26 mouse cellular contexts compared by ENCODE assay signal in genomic region chr10:118369518-118369917, GRCm38 (mm10). TPM values are rescaled to one million over a fixed set of nuclear protein-coding genes. Genes with fewer than 3 reads are reported as not detected.
"Had no signal": no experiment of that assay in that cellular context is flagged by ENCODE, and none has a peak within 500 bp of the region (broad histone marks: within the 10 kb centered on the region; RNA-seq: fewer than 3 reads in every experiment).

No protein-coding gene starts in this region.

- H3K36me3 ChIP-seq: lung, embryonic 15.5 days; neural tube, embryonic 13.5 days; neural tube, embryonic 15.5 days had no signal

- H3K9ac ChIP-seq: liver, embryonic 14.5 days; lung, embryonic 15.5 days had no signal

- H3K4me3 ChIP-seq: myocyte; neural tube, embryonic 15.5 days had no signal

- H3K9me3 ChIP-seq: lung, embryonic 15.5 days; neural tube, embryonic 15.5 days had no signal

- ATAC-seq: lung, postnatal 0 days had no signal

- H3K27ac ChIP-seq: liver, embryonic 14.5 days; lung, embryonic 15.5 days; neural tube, embryonic 13.5 days; neural tube, embryonic 15.5 days had no signal

- DNase-seq: lung, adult 18-20 months; lung, postnatal 4 days; retina, postnatal 1 day; right cerebral cortex, adult 18-20 months; right cerebral cortex, postnatal 25 days; right cerebral cortex, postnatal 4 days; spleen, adult 18-20 months; thymus, adult 18-20 months; thymus, postnatal 14 days; thymus, postnatal 36 days had no signal

- H3K4me1 ChIP-seq: lung, embryonic 15.5 days; neural tube, embryonic 13.5 days had no signal

- H3K27me3 ChIP-seq: lung, embryonic 15.5 days; neural tube, embryonic 13.5 days; neural tube, embryonic 15.5 days had no signal

RNA-seq across cellular contexts. Expression of gene Gm9049, which starts 15.6 kb away (rescaled TPM):
- polyA plus RNA-seq: liver, embryonic 16.5 days; lung, embryonic 15.5 days; lung, postnatal 0 days; midbrain, embryonic 16.5 days; neural tube, embryonic 11.5 days; neural tube, embryonic 13.5 days; neural tube, embryonic 15.5 days; small intestine, adult 2 months; stomach, embryonic 14.5 days; stomach, embryonic 16.5 days had no signal

RNA-seq across cellular contexts. Expression of gene Gm9048, which starts 21.0 kb away (rescaled TPM):
- total RNA-seq: megakaryocyte-erythroid progenitor cell, adult 5-6 weeks had no signal
- polyA plus RNA-seq: liver, embryonic 14.5 days; liver, embryonic 16.5 days; lung, embryonic 15.5 days; lung, postnatal 0 days; midbrain, embryonic 11.5 days; midbrain, embryonic 16.5 days; myocyte; neural tube, embryonic 11.5 days; neural tube, embryonic 13.5 days; neural tube, embryonic 15.5 days; small intestine, adult 2 months; stomach, embryonic 14.5 days; stomach, embryonic 16.5 days; thymus, postnatal 0 days had no signal

RNA-seq across cellular contexts. Expression of gene Gm9046, which starts 26.5 kb away (rescaled TPM):
- total RNA-seq: megakaryocyte, adult 5-6 weeks; megakaryocyte-erythroid progenitor cell, adult 5-6 weeks had no signal
- polyA plus RNA-seq: liver, embryonic 14.5 days; liver, embryonic 16.5 days; lung, embryonic 15.5 days; lung, postnatal 0 days; midbrain, embryonic 11.5 days; myocyte; neural tube, embryonic 11.5 days; neural tube, embryonic 13.5 days; neural tube, embryonic 15.5 days; small intestine, adult 2 months; stomach, embryonic 14.5 days; stomach, embryonic 16.5 days; thymus, postnatal 0 days had no signal

RNA-seq across cellular contexts. Expression of gene Gm9045, which starts 31.9 kb away (rescaled TPM):
- polyA plus RNA-seq: liver, embryonic 16.5 days; lung, embryonic 15.5 days; lung, postnatal 0 days; midbrain, embryonic 16.5 days; neural tube, embryonic 11.5 days; neural tube, embryonic 13.5 days; neural tube, embryonic 15.5 days; small intestine, adult 2 months; stomach, embryonic 14.5 days; stomach, embryonic 16.5 days had no signal

RNA-seq across cellular contexts. Expression of gene Gm9044, which starts 37.3 kb away (rescaled TPM):
- total RNA-seq: megakaryocyte, adult 5-6 weeks; megakaryocyte-erythroid progenitor cell, adult 5-6 weeks had no signal
- polyA plus RNA-seq: liver, embryonic 14.5 days; liver, embryonic 16.5 days; lung, embryonic 15.5 days; lung, postnatal 0 days; midbrain, embryonic 11.5 days; midbrain, embryonic 16.5 days; myocyte; neural tube, embryonic 11.5 days; neural tube, embryonic 13.5 days; neural tube, embryonic 15.5 days; small intestine, adult 2 months; stomach, embryonic 16.5 days; thymus, postnatal 0 days had no signal
